Mouse (Mus musculus) midbrain, embryonic 14.5 days (tissue): ENCODE measurements at regions not wholly inside any gene's neighbourhood (a gene's known extent, or its start where the extent isn't known, plus 50 kb on each side); places are given as distances from the start of the nearest gene placed in this dataset.

Source experiments
- ATAC-seq: fragments of 200-750 bp; cut with Nextera tagmentation; 2 replicates; pipeline ENCODE4 v1.8.0; 2017; ENCODE audit warnings: moderate number of reproducible peaks, moderate library complexity; ENCODE audit not compliant: low FRiP score, low TSS enrichment
- DNase-seq: peaks from one replicate; pipeline ENCODE4 v3.0.0-alpha.2; 2015
- H3K27ac ChIP-seq: fragments of 300-500 bp; sonication (generic); replicated peaks from 2 replicates; pipeline ENCODE4 v1.5.1; 2014; ENCODE audit warnings: mild to moderate bottlenecking, low read depth, low read length, moderate library complexity
- H3K27me3 ChIP-seq: fragments of 300-500 bp; sonication (generic); 2 replicates; pipeline ENCODE4 v1.6.1; 2014; ENCODE audit warnings: low read length, control low read depth, mixed read lengths; ENCODE audit not compliant: control insufficient read depth, insufficient read depth
- H3K36me3 ChIP-seq: fragments of 300-500 bp; sonication (generic); 2 replicates; pipeline ENCODE4 v1.6.1; 2014; ENCODE audit warnings: low read length, control low read depth; ENCODE audit not compliant: control insufficient read depth, insufficient read depth
- H3K4me1 ChIP-seq: fragments of 300-500 bp; sonication (generic); 2 replicates; pipeline ENCODE4 v1.6.1; 2014; ENCODE audit warnings: mild to moderate bottlenecking, antibody characterized with exemption, low read length, control low read depth; ENCODE audit not compliant: control insufficient read depth, insufficient read depth
- H3K4me2 ChIP-seq: fragments of 300-500 bp; sonication (generic); 2 replicates; pipeline ENCODE4 v1.6.1; 2014; ENCODE audit warnings: mild to moderate bottlenecking, low read length, moderate library complexity
- H3K4me3 ChIP-seq: fragments of 300-500 bp; sonication (generic); replicated peaks from 2 replicates; pipeline ENCODE4 v1.5.1; 2014; ENCODE audit warnings: low read depth, low read length
- H3K9ac ChIP-seq: fragments of 300-500 bp; sonication (generic); replicated peaks from 2 replicates; pipeline ENCODE4 v1.6.1; 2014; ENCODE audit warnings: mild to moderate bottlenecking, low read length, moderate library complexity
- H3K9me3 ChIP-seq: fragments of 300-500 bp; sonication (generic); 2 replicates; pipeline ENCODE4 v1.6.1; 2016; ENCODE audit warnings: low read length, control low read depth, mixed read lengths; ENCODE audit not compliant: control insufficient read depth
- WGBS: fragments of 180-500 bp; shearing (Covaris S2); extraction: QIAGEN DNeasy Blood & Tissue Kit; methylation state at CpG from one replicate; pipeline ENCODE4 v1.1.7; 2014; 5-methylcytosine and 5-hydroxymethylcytosine counted together

DNA sequence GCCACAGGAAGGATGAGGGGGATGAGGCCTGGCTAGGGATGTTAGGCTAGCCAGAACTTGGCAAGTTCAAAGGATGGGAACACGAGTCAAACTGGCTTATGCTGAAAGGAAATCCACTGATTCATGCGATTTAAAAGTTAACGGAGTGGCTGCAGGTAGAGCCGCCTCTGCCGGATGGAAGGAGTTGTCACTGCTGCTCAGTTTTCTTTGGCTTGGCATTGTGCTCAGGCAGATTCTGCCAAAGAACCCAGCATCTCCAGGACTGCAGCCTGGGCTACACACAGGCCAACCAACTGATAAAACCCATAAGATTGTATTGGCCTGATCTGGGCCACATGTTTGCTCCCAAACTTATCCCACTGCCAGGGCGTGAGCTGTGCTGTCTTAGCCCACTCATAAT is 105.3 kb upstream of the Aldh1a3 start:
- no peak overlapping the region for H3K4me3 ChIP-seq
- no peaks in the 10 kb centered on the region for H3K36me3 ChIP-seq
- H3K4me1 ChIP-seq: no peaks in the 10 kb centered on the region
- H3K9ac ChIP-seq: no peak overlapping the region
- DNase-seq (no peak), ATAC-seq (no peak)
- H3K4me2 ChIP-seq: no peak overlapping the region
- H3K9me3 ChIP-seq: no peaks in the 10 kb centered on the region
- H3K27ac ChIP-seq: no peak overlapping the region
- no peaks in the 10 kb centered on the region for H3K27me3 ChIP-seq
- 84% methylated on average over 6 of the region's 6 CpGs for WGBS

DNA sequence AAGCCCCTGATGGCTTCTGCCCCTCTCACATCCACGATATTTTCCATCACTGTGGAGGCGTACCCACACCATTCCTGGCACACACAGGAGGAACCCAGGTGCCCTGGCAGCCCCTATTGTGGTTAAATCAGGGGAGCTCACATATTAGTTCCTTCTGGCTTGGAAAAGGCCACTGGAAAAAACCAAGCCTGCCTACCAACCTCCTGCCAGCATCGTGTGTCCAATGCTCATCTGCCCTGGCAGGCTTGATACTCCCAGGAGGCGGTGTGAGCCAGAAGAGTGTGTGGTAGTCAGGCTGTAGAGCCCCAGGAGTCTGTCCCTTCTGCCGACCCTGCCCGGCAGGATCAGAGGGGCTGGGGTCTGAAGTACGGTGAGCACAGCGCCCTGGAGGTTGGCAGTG is 104.7 kb upstream of the Aldh1a3 start:
- H3K27me3 ChIP-seq: no peaks in the 10 kb centered on the region
- no peak overlapping the region for H3K4me3 ChIP-seq
- no peaks in the 10 kb centered on the region for H3K36me3 ChIP-seq
- ATAC-seq (no peak), DNase-seq (no peak)
- H3K9ac ChIP-seq: no peak overlapping the region
- no peaks in the 10 kb centered on the region for H3K4me1 ChIP-seq
- H3K9me3 ChIP-seq: no peaks in the 10 kb centered on the region
- H3K27ac ChIP-seq: no peak overlapping the region
- WGBS: 83% methylated on average over 8 of the region's 8 CpGs
- no peak overlapping the region for H3K4me2 ChIP-seq

- no peaks in the 10 kb centered on the region for H3K9me3 ChIP-seq
- H3K27ac ChIP-seq: no peak overlapping the region
- no peaks in the 10 kb centered on the region for H3K36me3 ChIP-seq
- H3K9ac ChIP-seq: no peak overlapping the region
- no peak overlapping the region for H3K4me3 ChIP-seq
- DNase-seq: no peak
- H3K4me1 ChIP-seq: no peaks in the 10 kb centered on the region
- no peak overlapping the region for H3K4me2 ChIP-seq
- 85% methylated on average over 7 of the region's 7 CpGs for WGBS
- H3K27me3 ChIP-seq: no peaks in the 10 kb centered on the region
- ATAC-seq: no peak
Measured at GRCm38 (mm10) chr7:66531111-66531510, 103.8 kb upstream of the Aldh1a3 start.

DNA sequence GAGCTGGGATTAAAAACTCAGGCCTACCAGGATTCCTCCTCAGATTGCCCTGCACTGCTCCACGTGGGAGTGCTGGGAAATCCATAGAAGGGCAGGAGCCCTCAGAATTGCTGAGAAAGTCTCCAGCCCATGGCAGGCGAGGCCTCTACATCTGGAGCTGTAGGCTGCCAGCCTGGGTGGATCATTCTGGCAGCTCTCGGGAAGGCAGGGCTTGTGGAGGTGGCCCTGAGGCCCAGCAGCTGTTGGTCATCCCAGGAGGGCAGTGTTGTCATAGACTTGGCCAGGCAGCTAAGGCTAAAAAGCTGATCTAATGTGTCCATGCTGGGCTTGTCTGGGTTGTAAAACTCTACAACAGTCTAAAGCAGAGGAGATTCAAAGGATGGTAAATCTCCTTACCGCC is 101.6 kb upstream of the Aldh1a3 start:
- 79% methylated on average over 4 of the region's 4 CpGs for WGBS
- no peak overlapping the region for H3K27ac ChIP-seq
- DNase-seq (no peak), ATAC-seq (no peak)
- no peak overlapping the region for H3K9ac ChIP-seq
- no peak overlapping the region for H3K4me3 ChIP-seq
- no peaks in the 10 kb centered on the region for H3K36me3 ChIP-seq
- no peak overlapping the region for H3K4me2 ChIP-seq
- H3K27me3 ChIP-seq: no peaks in the 10 kb centered on the region
- H3K4me1 ChIP-seq: no peaks in the 10 kb centered on the region
- H3K9me3 ChIP-seq: no peaks in the 10 kb centered on the region

GRCm38 (mm10) chr7:66523959-66524358 is 96.6 kb upstream of the Aldh1a3 start:
- Histone ChIP-seq H3K4me3 (no peak overlapping the region), H3K27ac (no peak overlapping the region), H3K27me3 (no peaks in the 10 kb centered on the region), H3K4me1 (no peaks in the 10 kb centered on the region), H3K4me2 (no peak overlapping the region), H3K9me3 (no peaks in the 10 kb centered on the region), H3K36me3 (no peaks in the 10 kb centered on the region), H3K9ac (no peak overlapping the region)
- 71% methylated on average over 7 of the region's 7 CpGs for WGBS
- no peak for ATAC-seq
- no peak for DNase-seq

DNA sequence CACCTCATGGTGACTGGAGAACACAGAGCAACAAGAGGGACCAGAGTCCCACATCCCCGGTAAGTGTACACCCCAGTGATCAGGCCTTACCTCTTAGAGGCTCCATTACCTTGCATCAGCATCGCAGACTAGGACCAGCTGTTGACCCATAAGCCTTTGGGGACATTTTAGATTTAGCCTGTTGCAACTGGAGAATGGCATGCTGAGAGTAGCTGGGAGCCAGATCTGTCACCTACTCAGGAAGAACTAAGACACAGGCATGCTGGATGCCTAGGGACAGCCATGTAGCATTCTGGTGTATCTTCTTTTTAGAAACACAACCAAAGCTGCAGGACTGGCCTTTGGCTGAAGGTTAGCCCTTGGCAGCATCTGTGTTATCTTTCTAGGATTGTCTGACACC is 94.2 kb upstream of the Aldh1a3 start:
- WGBS: 97% methylated on average over 2 of the region's 2 CpGs
- no peak for DNase-seq
- no peak for ATAC-seq
- Histone ChIP-seq H3K27ac (no peak overlapping the region), H3K27me3 (no peaks in the 10 kb centered on the region), H3K4me3 (no peak overlapping the region), H3K9ac (no peak overlapping the region), H3K4me2 (no peak overlapping the region), H3K36me3 (no peaks in the 10 kb centered on the region), H3K9me3 (no peaks in the 10 kb centered on the region), H3K4me1 (no peaks in the 10 kb centered on the region)

GRCm38 (mm10) chr7:66516143-66516542 is 88.8 kb upstream of the Aldh1a3 start:
- no peaks in the 10 kb centered on the region for H3K9me3 ChIP-seq
- H3K27me3 ChIP-seq: no peaks in the 10 kb centered on the region
- 57% methylated on average over 4 of the region's 4 CpGs for WGBS
- no peaks in the 10 kb centered on the region for H3K4me1 ChIP-seq
- no peak overlapping the region for H3K9ac ChIP-seq
- no peak for ATAC-seq
- no peak overlapping the region for H3K4me2 ChIP-seq
- DNase-seq: no peak
- no peaks in the 10 kb centered on the region for H3K36me3 ChIP-seq
- no peak overlapping the region for H3K4me3 ChIP-seq
- H3K27ac ChIP-seq: no peak overlapping the region

- no peak overlapping the region for H3K4me2 ChIP-seq
- H3K9ac ChIP-seq: no peak overlapping the region
- H3K27ac ChIP-seq: no peak overlapping the region
- no peak overlapping the region for H3K4me3 ChIP-seq
- H3K36me3 ChIP-seq: no peaks in the 10 kb centered on the region
- no peaks in the 10 kb centered on the region for H3K4me1 ChIP-seq
- no peaks in the 10 kb centered on the region for H3K27me3 ChIP-seq
- DNase-seq (no peak), ATAC-seq (no peak)
- no peaks in the 10 kb centered on the region for H3K9me3 ChIP-seq
- WGBS: 71% methylated on average over 3 of the region's 3 CpGs
Measured at GRCm38 (mm10) chr7:66513411-66513810, 86.1 kb upstream of the Aldh1a3 start.

DNA sequence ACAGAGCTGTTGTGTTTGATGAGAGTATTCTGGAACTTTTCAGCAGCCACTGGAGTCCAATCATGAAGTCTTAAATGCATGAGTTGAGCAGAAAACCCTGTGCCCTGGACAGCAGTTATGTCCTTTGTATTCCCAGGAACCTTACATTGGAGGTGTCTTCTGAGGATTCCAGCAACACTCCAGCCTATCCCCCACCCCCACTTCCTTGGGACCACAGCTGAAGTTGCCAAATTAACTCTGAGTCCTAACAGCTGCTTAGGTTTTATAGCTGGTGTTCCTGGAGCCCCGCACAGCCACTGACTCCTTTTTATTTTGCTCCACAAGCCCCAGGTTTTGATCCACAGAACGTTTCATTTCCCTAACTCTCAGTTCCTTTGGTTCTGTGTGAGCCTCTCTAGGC is 78.4 kb upstream of the Aldh1a3 start:
- H3K4me2 ChIP-seq: no peak overlapping the region
- H3K27me3 ChIP-seq: no peaks in the 10 kb centered on the region
- DNase-seq: no peak
- peaks cover 8% of the 10 kb centered on the region; the same call in 1 of the 2 replicates for H3K9me3 ChIP-seq
- H3K27ac ChIP-seq: no peak overlapping the region
- no peaks in the 10 kb centered on the region for H3K4me1 ChIP-seq
- no peak overlapping the region for H3K4me3 ChIP-seq
- 89% methylated on average over 2 of the region's 2 CpGs for WGBS
- no peak overlapping the region for H3K9ac ChIP-seq
- no peak for ATAC-seq
- no peaks in the 10 kb centered on the region for H3K36me3 ChIP-seq
